Mouse (Mus musculus): ENCODE measurements at regions not wholly inside any gene's neighbourhood (a gene's known extent, or its start where the extent isn't known, plus 50 kb on each side); places are given as distances from the start of the nearest gene placed in this dataset.

- DNase-seq (ENCODE audit: low spot score in 2 of 2): no peak
Measured at GRCm38 (mm10) chr9:43465731-43466330, 155.2 kb downstream of the Trim29 start.

DNA sequence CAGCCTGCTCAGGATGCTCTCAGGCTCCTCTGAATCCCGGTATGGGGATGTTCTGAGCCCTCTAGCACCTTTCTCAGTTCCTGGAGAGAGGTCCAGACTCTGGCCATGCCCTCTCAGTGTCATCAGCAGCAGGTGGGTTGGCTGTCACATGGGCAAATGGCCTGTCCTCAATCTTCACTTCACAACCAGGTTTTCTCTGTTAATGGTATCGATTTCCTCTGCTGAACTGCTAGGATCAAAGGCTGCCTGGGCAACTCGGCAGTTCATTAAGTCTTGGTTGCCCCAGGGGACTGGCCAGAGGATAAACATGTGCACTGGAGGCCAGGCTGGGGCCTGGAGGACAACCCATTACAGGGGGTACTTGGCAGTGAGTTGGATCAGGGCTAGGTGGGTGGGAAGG, 156.2 kb downstream of the Trim29 start:
- no peak for DNase-seq (ENCODE audit: low spot score in 2 of 2)

DNA sequence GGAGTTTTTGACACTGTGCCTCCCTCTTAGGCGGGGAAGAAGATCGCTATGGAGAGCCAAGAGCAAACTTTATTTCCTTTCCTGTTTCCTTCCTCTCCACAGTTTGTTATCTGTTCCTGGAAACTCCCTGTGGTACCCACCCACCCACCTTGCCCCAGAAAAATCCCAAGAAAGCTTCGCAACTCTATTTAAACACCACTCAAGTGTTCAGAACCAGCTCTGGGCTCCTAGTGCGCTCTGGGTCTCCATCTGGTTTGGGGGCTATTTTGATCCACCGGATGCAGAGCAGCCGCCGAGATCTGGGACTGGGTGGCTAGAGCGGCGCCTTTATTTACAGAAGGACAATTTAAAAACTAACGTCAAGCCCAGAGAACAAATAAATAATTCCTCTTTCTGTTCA, 158.6 kb downstream of the Trim29 start:
- no peak for DNase-seq (ENCODE audit: low spot score in 2 of 2)

- no peak for DNase-seq (ENCODE audit: low spot score in 2 of 2)
Measured at GRCm38 (mm10) chr9:43472231-43472630, 161.6 kb downstream of the Trim29 start.

DNA sequence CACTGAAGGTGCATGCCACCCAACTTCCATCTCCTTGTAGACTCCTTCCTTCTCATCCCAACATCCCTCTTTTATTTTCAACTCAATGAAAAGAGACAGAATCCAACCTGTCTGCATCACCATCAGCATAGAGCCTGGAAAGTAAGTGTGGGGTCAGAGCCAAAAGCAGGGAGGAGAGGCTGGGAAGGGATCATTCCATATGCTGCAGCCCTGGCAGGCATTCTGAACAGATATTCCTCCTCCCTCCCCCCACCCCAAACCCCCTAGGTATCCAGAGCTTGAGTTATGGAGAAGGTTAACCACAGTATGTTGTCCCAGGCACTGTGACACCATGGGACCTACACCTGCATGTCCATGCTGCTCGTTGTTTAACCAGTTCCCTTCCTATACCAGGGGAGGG, 162.5 kb downstream of the Trim29 start:
- DNase-seq (ENCODE audit: low spot score in 2 of 2): no peak

DNA sequence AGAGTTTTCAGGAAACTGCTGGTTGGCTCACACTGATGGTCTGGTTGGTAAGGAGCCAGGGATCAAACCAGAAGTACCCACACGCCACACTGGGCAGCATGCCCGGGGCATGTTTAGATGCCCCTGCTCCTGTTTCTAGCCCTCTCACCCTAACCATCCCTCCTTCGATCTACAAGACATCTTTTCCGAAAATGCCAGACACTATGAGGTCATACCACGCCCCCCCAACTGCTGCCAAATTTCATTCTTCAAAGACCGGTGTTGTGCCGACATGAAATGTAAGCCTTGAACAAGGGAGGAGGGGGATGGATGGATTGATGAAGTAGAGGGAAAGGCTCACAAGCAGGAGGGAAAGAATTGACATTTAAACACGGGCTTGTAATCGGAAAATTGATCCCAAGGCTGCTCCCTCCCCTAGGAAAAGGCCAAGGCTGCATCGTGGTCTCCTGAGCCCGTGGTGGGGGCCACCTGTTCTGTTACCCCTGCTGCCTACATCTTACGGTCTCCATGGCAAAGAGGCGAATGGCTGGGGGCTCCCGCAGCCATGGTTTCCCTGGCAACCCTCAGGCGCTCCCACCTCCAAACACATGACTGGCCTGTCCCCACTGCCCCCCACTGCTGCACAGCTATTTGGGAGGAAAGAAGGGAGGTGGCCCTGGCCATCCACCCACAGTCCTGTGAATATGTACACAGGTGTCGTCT, 163.1 kb downstream of the Trim29 start:
- DNase-seq (ENCODE audit: low spot score in 2 of 2): no peak

DNA sequence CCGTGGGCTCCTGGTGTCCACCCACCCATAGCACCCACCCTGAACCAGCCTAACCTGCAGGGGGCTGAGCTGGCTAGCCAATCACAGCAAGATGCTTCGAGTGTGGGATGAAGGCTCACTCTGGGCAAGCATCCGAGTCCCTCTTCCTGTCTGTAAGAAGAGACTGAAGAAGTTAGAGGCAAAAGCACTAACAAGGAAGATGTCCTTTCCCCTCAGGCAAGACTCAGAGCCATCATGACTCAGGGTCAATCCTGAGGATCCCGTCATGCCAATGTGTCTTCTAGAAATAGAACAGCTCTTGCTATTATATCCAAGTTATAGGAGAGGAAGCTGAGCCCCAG, 163.6 kb downstream of the Trim29 start:
- no peak for DNase-seq (ENCODE audit: low spot score in 2 of 2)

- no peak for DNase-seq (ENCODE audit: low spot score in 2 of 2)
Measured at GRCm38 (mm10) chr9:43480826-43481591, 170.4 kb downstream of the Trim29 start.

GRCm38 (mm10) chr9:43482101-43483090, 171.7 kb downstream of the Trim29 start:
- peak; percentile 27 to 75 for DNase-seq (ENCODE audit: low spot score in 2 of 2)

DNA sequence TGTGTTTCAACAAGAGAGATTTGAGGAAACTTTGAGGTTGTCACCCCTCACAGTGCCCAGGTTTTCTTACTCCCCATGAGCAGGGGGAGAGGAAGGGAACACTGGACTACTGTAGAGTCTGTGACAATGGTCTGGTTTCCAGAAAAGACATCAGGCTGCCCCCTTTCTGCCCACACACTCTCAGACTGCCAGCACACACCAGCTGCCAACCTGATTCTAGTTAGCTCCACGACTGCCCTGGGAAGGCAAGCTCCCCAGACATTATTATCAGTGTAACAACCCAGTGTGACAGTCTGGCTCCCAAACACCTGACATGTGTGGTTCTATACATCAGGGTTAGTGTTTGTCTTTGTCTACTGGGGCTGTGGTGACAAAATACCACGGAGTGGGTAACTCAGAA, 172.5 kb downstream of the Trim29 start:
- DNase-seq (ENCODE audit: low spot score in 2 of 2): no peak

DNA sequence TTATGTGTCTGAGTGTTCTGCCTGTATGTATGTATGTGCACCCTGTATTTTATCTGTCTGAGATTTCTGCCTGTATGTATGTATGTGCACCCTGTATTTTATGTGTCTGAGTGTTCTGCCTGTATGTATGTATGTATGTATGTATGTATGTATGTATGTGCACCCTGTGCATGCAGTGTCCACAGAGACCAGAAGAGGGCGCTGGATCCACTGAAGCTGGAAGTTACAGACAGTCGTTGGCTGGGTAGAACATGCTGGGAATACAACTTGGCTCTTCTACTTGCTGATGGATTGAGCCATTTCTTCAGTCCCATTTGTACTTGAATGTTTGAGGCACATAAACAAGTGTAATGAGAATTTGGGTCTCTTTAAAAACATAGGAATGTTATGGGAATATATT, 173.3 kb downstream of the Trim29 start:
- DNase-seq (ENCODE audit: low spot score in 2 of 2): no peak

DNA sequence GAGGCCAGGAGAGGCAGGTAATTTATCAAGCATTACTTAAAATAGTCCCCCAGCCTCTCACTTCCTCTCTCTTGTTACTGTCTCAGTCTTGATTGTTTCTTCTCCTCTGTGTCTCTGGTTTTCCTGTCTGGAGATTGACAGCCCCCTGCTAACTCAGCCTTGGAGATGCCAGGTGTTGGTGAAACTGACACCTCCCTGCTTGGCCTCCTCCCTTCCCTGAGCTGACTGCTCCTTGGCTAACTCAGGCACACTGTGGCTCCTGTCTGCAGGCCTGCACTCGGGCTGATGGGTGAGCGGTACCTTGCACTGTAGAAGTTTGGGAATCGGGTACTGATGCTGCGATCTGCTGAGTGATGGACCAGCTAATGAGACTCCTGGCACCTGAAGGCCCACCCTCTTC, 176.1 kb downstream of the Trim29 start:
- no peak for DNase-seq (ENCODE audit: low spot score in 2 of 2)

GRCm38 (mm10) chr9:43489205-43489604, 178.6 kb downstream of the Trim29 start:
- no peak for DNase-seq (ENCODE audit: low spot score in 2 of 2)

DNA sequence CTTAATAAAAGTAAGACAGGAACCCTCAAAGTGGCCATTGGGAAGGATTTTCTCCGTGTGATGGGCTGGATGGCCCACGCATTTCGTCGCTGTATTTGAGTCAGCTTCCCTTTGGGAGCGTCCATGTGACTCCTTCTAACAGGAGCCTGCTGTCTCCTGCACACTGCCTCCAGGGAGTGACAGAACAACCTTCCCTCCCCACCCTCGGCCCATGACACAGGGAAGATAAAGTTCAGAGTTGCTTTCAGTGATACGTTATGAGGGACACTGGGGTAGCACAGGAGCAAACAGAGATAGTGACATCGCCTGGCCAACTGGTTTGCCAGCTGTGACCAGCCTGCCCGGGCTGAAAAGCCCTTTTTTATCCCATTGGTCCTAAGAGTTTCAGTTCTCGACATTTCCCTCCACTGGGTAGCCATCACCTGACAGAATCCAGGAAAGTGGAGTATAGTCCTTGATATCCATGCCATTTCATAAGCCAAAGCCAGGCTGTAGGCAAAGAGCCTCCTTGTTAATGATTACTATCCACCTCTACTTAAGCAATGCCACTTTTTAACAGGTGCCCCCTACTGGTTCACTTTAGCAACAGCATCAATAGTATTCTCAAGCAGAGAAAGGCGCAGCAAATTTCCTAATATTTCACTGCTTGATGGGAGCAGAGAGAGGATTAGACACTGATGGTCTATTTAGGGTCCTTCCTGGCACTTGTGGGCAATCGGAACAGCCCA, 180.5 kb downstream of the Trim29 start:
- no peak for DNase-seq (ENCODE audit: low spot score in 2 of 2)

GRCm38 (mm10) chr9:43492236-43493000, 181.8 kb downstream of the Trim29 start:
- DNase-seq (ENCODE audit: low spot score in 2 of 2): no peak

DNA sequence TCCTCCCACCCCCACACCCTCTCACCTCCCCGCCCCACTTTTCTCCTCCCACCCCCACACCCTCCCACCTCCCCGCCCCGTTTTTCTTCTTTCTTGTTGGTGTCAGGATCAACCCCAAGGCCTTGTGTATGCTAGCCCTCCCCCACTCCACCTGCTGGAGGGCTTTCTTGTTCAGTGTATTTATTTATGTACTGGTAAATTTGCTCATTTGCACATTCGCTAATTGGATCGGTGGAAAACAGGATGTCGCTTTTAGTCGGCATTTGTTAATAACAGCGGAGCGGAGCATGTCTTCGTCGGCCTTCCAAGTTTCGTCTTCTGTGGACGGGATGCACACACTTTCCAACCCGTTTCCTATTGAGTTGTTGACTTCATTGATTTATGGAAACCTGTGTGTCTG, 187.9 kb downstream of the Trim29 start:
- DNase-seq (ENCODE audit: low spot score in 2 of 2): no peak

GRCm38 (mm10) chr9:43504270-43504932, 193.8 kb downstream of the Trim29 start:
- DNase-seq (ENCODE audit: low spot score in 2 of 2): no peak

GRCm38 (mm10) chr9:43505856-43506255, 195.2 kb downstream of the Trim29 start:
- DNase-seq (ENCODE audit: low spot score in 2 of 2): no peak

DNA sequence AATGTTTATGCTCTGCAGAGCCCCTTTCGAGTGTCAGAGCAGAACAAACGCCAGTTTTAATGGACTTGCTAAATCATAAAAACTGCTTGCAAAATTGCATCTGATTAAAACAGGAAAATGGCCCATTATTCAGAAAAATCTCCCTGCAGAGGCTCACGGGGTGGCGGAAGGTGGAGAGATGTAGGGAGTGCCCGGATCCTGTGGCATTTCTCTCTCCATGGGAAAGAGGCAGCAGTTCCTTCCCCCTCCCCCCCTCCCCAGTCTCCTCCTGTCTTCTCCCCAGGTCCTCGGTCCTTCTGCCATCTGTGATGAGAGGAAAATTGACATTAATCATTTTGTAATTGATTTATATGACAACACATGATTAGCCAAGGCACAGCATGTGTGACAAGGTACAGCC, 195.6 kb downstream of the Trim29 start:
- no peak for DNase-seq (ENCODE audit: low spot score in 2 of 2)

Measured in gastrocnemius, postnatal 4 days (tissue).